Mouse (Mus musculus) right cerebral cortex, postnatal 14 days (tissue): ENCODE results near the gene Zfp385c.
A peak's percentile ranks its signal among the peaks of the same experiment; 100 is the strongest.
"Not testable (repeated sequence)": the region's sequence is repeated elsewhere in the genome, so short reads cannot be mapped to it uniquely, and the experiment has no call there.

Experiments used
- DNase-seq: peaks from one replicate; pipeline ENCODE4 v3.0.0; 2022

The Zfp385c gene

GRCm38 (mm10) chr11:100623867-100624266, 68.4 kb downstream of the Zfp385c start:
- peak; percentile 34 for DNase-seq

- DNase-seq: peak; percentile 97
Measured at GRCm38 (mm10) chr11:100622714-100623113, 69.5 kb downstream of the Zfp385c start.

- peak; percentile 54 for DNase-seq
Measured at GRCm38 (mm10) chr11:100619982-100620381, 72.3 kb downstream of the Zfp385c start, which contains the start of gene Dnajc7. Gene Dnajc7, minus strand, starts transcription at chr11:100620168.

- DNase-seq: peak; percentile 97
Measured at GRCm38 (mm10) chr11:100619485-100619975, 72.7 kb downstream of the Zfp385c start.

- peak; percentile 66 for DNase-seq
Measured at GRCm38 (mm10) chr11:100618761-100619484, 73.3 kb downstream of the Zfp385c start, which contains the start of gene Nkiras2. Gene Nkiras2, plus strand, starts transcription at chr11:100619244.

GRCm38 (mm10) chr11:100617480-100617879, 74.8 kb downstream of the Zfp385c start:
- DNase-seq: no peak

GRCm38 (mm10) chr11:100616836-100617235, 75.4 kb downstream of the Zfp385c start:
- DNase-seq: not testable (repeated sequence)

- DNase-seq: no peak
Measured at GRCm38 (mm10) chr11:100616332-100616731, 75.9 kb downstream of the Zfp385c start.

DNA sequence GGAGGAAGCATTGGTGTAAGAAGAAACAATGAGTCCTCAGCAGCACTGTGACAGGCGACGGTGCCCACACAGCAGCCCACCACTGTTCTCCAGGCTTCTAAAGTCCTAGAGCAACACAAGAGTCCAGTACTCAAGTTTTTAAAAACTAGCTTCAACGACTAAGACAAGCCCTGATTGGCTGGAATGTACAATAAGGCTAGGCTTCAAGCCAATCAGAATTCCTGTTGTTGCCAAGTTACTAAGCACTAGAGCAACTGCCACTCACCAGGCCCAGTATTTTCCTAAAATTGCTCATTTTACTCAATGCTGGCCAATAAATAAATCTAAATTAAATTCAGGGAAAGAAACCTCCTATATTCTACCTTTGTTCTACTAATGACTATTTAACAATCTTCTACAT, 79.0 kb downstream of the Zfp385c start:
- no peak for DNase-seq

GRCm38 (mm10) chr11:100611627-100612026, 80.6 kb downstream of the Zfp385c start:
- DNase-seq: no peak

GRCm38 (mm10) chr11:100609997-100610680, 82.1 kb downstream of the Zfp385c start:
- DNase-seq: no peak

DNA sequence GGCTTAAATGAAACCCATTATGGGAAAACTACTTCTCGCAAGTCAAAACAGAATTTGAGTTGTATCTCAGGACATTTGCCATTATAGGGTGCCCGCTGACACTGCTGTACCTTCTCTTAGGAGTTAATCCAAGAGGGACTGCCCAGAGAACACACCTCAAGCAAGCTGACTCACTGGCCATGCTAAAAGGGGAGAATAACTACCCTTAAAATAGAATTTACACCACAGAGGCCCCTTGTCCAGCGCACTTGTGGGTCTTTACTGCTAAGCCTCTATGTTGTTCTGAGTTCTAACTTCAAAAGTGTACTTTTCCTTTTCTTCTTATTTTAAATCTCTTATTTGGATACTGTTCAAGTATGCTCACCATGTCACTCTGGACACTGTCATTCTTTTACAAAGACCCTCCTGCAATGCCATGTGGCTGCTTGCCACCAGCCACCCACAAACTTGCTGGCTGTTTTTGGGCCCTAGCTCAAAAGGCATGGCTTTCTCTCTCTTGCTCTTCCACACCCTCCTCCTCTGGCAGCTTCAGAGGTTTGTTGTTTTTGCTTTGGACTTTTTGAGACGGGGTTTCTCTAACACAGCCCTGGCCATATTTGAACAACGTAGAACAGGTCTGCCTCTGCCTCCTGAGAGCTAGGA, 82.8 kb downstream of the Zfp385c start:
- DNase-seq: no peak

DNA sequence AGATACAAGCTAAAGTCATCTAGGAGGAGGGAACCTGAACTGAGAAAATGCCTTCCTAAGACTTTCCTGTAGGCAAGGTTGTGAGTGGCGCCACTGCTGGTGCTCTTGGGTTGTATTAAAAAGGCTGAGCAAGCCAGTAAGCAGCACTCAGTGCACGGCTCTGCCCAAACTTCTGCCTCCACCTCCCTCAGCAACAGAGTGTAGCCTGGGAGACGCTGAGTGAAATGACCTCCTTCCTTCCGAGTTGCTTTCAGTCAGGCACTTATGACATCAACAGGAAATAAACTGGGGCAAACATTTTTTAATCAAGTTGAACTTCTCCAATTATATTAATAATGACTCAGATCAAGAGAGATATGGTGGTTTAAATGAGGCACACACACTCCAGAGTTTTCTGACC, 83.5 kb downstream of the Zfp385c start:
- DNase-seq: no peak

- DNase-seq: no peak
Measured at GRCm38 (mm10) chr11:100607121-100607520, 85.1 kb downstream of the Zfp385c start.

DNA sequence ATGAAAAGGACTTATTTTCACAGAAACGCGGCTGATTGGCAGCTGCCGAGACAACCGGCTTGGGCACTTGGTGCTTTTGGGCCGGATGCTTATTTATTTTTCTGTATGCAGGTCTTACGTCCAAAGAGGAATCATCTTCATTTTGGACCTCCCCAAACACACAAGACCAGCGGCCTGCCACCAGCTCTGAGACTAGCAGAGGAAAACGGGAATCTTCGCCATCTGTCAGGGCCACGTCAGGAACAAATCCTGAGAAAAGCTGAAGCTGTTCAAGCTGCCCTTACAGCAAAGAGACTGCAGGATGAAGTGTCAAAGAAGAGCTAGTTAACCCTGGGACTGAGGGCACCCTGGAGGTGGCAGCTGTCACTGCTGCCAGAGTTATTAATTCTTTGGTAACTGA, 86.8 kb downstream of the Zfp385c start:
- no peak for DNase-seq

GRCm38 (mm10) chr11:100604321-100605005, 87.8 kb downstream of the Zfp385c start:
- no peak for DNase-seq

DNA sequence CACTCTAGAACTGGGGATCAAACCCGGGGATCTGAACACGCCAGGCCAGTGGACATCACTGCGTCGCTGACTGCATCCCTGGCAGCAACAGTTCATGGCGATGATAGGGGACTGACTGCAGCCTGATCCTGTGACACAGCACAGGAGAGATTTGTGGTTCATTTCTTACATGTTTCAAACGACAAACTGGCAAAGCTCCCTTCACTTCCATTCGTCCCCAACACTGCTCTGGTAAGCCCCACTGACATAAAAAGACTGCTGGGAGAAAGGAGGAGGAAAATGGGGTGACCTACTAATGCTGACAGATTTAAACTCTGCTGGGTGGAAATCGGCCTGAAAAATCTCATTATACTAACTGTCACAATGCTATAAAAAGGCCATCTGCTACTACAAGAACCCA, 88.4 kb downstream of the Zfp385c start:
- DNase-seq: no peak

GRCm38 (mm10) chr11:100603155-100603554, 89.1 kb downstream of the Zfp385c start:
- no peak for DNase-seq

DNA sequence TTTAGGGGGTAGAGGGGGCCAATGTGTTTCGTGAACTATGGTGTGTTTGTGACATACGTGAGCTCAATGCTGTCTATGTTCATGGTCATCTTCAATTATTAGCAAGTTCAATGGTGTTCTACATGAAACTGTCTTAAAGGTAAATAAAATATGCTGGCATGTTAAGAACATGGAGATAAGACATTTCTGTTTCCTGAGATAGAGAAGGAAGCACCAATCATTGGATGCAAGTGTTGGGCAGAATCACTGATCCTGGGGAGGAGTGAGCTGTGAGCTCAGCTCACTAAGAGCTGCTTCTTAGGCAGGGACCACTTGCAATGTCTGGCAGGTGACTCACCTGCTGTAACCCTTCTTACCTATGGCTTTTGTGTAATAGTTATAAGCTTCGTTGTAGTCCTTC, 90.9 kb downstream of the Zfp385c start:
- no peak for DNase-seq

- DNase-seq: no peak
Measured at GRCm38 (mm10) chr11:100598074-100598473, 94.2 kb downstream of the Zfp385c start.

DNA sequence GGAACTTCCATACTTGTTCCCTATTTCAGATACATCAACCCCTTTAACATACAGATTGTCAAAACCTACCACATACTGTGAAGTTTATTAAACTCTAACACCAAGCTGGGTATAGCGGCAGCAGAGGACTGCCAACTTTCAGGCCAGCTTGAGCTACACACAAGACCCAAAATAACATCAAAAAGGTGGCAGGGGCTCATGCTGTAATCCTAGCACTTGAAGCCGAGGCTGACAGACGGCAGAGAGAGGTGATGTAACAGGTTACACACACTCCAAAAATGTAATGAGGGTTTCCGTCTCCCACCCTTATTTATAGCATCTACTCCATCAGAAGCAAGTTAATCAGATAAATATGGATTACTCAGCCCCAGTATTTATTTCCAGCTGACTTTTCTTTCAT, 96.7 kb downstream of the Zfp385c start:
- no peak for DNase-seq

DNA sequence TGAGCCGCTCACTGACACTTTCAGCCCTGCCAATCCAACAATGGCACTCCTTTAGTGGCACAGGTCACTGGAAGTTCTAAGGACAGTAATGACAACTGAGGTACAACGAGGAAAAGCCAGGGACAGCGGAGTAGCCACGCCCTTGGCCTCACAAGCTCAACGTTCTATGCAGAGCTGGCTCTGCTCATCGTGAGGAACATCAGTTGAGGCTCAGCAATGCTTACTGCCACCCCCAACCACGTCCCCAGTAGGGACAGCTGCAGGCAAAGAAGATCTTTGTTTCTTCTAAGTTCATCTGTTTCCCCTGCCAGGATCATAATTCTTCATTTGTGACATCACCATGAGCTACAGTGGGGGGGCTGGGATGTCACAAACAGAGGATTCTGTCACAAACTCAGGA, 97.6 kb downstream of the Zfp385c start:
- DNase-seq: no peak
